Mouse (Mus musculus) liver, adult 2 months (tissue): ENCODE measurements around the gene Sall4. TPM values are rescaled to one million over a fixed set of nuclear protein-coding genes. Genes with fewer than 3 reads are reported as not detected.
A peak's percentile ranks its signal among the peaks of the same experiment; 100 is the strongest.

Experiments used
- DNase-seq: peaks from one replicate; pipeline ENCODE4 v3.0.0-alpha.2; 2011; ENCODE audit warnings: low read depth, low spot score; ENCODE audit errors: extremely low read depth
- H3K27ac ChIP-seq: fragments of 200-500 bp; replicated peaks from 2 replicates; pipeline ENCODE4 v1.5.1; 2012; ENCODE audit warnings: low read depth, mild to moderate bottlenecking, control low read depth, inconsistent platforms, low read length; ENCODE audit not compliant: insufficient read depth
- H3K27me3 ChIP-seq: fragments of 200-500 bp; 2 replicates; pipeline ENCODE4 v1.6.1; 2012; ENCODE audit warnings: mild to moderate bottlenecking, moderate library complexity, low read length, inconsistent platforms; ENCODE audit not compliant: control insufficient read depth, insufficient read depth
- H3K36me3 ChIP-seq: fragments of 200-500 bp; 2 replicates; pipeline ENCODE4 v1.6.1; 2012; ENCODE audit warnings: low read length, inconsistent platforms; ENCODE audit not compliant: control insufficient read depth, insufficient read depth
- H3K4me1 ChIP-seq: fragments of 200-500 bp; 2 replicates; pipeline ENCODE4 v1.6.1; 2011; ENCODE audit warnings: low read length; ENCODE audit not compliant: control insufficient read depth, insufficient read depth
- H3K4me3 ChIP-seq: fragments of 200-500 bp; 2 replicates; pipeline ENCODE4 v1.5.1; 2011; ENCODE audit warnings: low read depth, mild to moderate bottlenecking, control low read depth, low read length, moderate library complexity; ENCODE audit not compliant: insufficient read depth
- H3K79me2 ChIP-seq: fragments of 200-500 bp; 2 replicates; pipeline ENCODE4 v1.6.1; 2012; ENCODE audit warnings: inconsistent platforms, mild to moderate bottlenecking, low read length, moderate library complexity; ENCODE audit not compliant: control insufficient read depth, insufficient read depth
- H3K9ac ChIP-seq: fragments of 200-500 bp; 2 replicates; pipeline ENCODE4 v1.6.1; 2012; ENCODE audit warnings: low read depth, mild to moderate bottlenecking, control low read depth, inconsistent platforms, low read length
- CTCF ChIP-seq: fragments of 200-500 bp; IDR thresholded peaks from 2 replicates; pipeline ENCODE4 v1.5.1; 2011; ENCODE audit warnings: low read depth, low read length, control low read depth
- POLR2A ChIP-seq: fragments of 200-500 bp; IDR thresholded peaks from 2 replicates; pipeline ENCODE4 v1.6.1; 2011; ENCODE audit warnings: low read length, control low read depth; ENCODE audit not compliant: insufficient read depth; ENCODE audit errors: extremely low read depth
- WGBS: fragments of 180-500 bp; shearing (Covaris S2); methylation state at CpG from one replicate; pipeline ENCODE4 v1.1.7; 2018; 5-methylcytosine and 5-hydroxymethylcytosine counted together
- polyA plus RNA-seq: library from polyadenylated mRNA; depleted of rRNA; stranded (reverse); fragments of >200 nt; gene quantifications from 2 replicates; pipeline ENCODE4 v1.2.3, GENCODE M21; 2012
- total RNA-seq: library from RNA; depleted of rRNA; stranded (reverse); fragments of >200 nt; gene quantifications from 2 replicates; pipeline ENCODE4 v1.2.3, GENCODE M21; 2014

Gene Sall4
- total and polyA plus RNA-seq, 2 experiments: not detected

- peak; percentile 79 for DNase-seq
- H3K27ac ChIP-seq: peak overlapping the region; percentile 43
- TF ChIP-seq CTCF (no peak), POLR2A (no peak)
- no peaks in the 10 kb centered on the region for H3K27me3 ChIP-seq
- WGBS: 10% methylated on average over 11 of the region's 11 CpGs
- no peaks in the 10 kb centered on the region for H3K36me3 ChIP-seq
- 0 out of 2 replicates have a peak overlapping the region, but pooled peaks have one; percentile 22 for H3K9ac ChIP-seq
- H3K79me2 ChIP-seq: peaks cover 6% of the 10 kb centered on the region; the same call in 1 of the 2 replicates
- peaks cover 22% of the 10 kb centered on the region for H3K4me1 ChIP-seq
- peak overlapping the region; percentile 2; the same call in 1 of the 2 replicates for H3K4me3 ChIP-seq
Observed at GRCm38 (mm10) chr2:168734023-168734422, 33.7 kb downstream of the Sall4 start.

- H3K27ac ChIP-seq: no peak overlapping the region
- WGBS: 83% methylated on average over 8 of the region's 8 CpGs
- H3K4me3 ChIP-seq: no peak overlapping the region
- no peak for DNase-seq
- TF ChIP-seq POLR2A (no peak), CTCF (no peak)
- H3K27me3 ChIP-seq: no peaks in the 10 kb centered on the region
- H3K36me3 ChIP-seq: no peaks in the 10 kb centered on the region
- peaks cover 16% of the 10 kb centered on the region for H3K4me1 ChIP-seq
- H3K79me2 ChIP-seq: peaks cover 6% of the 10 kb centered on the region; the same call in 1 of the 2 replicates
- no peak overlapping the region for H3K9ac ChIP-seq
Observed at GRCm38 (mm10) chr2:168731258-168731657, 36.5 kb downstream of the Sall4 start.

- WGBS: 78% methylated on average over 12 of the region's 12 CpGs
- Histone ChIP-seq H3K4me3 (no peak overlapping the region), H3K9ac (no peak overlapping the region), H3K79me2 (peaks cover 9% of the 10 kb centered on the region; the same call in 1 of the 2 replicates), H3K27ac (no peak overlapping the region), H3K4me1 (peaks cover 11% of the 10 kb centered on the region), H3K36me3 (no peaks in the 10 kb centered on the region), H3K27me3 (no peaks in the 10 kb centered on the region)
- TF ChIP-seq POLR2A: no peak
- TF ChIP-seq CTCF: peak; percentile 23; the same call in 1 of the 2 replicates
- no peak for DNase-seq
Observed at GRCm38 (mm10) chr2:168729736-168730135, 38.0 kb downstream of the Sall4 start.

- DNase-seq: no peak
- H3K27ac ChIP-seq: no peak overlapping the region
- peaks cover 9% of the 10 kb centered on the region for H3K4me1 ChIP-seq
- H3K79me2 ChIP-seq: peaks cover 9% of the 10 kb centered on the region; the same call in 1 of the 2 replicates
- no peak overlapping the region for H3K9ac ChIP-seq
- 45% methylated on average over 12 of the region's 12 CpGs for WGBS
- no peaks in the 10 kb centered on the region for H3K27me3 ChIP-seq
- TF ChIP-seq POLR2A: no peak
- TF ChIP-seq CTCF: no peak
- no peaks in the 10 kb centered on the region for H3K36me3 ChIP-seq
- H3K4me3 ChIP-seq: no peak overlapping the region
Observed at GRCm38 (mm10) chr2:168728045-168728444, 39.7 kb downstream of the Sall4 start.

GRCm38 (mm10) chr2:168726007-168726406, 41.7 kb downstream of the Sall4 start:
- TF ChIP-seq POLR2A (no peak), CTCF (no peak)
- DNase-seq: peak; percentile 91
- Histone ChIP-seq H3K27me3 (no peaks in the 10 kb centered on the region), H3K4me1 (peaks cover 8% of the 10 kb centered on the region), H3K9ac (no peak overlapping the region), H3K79me2 (peaks cover 3% of the 10 kb centered on the region; the same call in 1 of the 2 replicates), H3K4me3 (no peak overlapping the region), H3K36me3 (no peaks in the 10 kb centered on the region), H3K27ac (peak overlapping the region; percentile 65)
- WGBS: 15% methylated on average over 6 of the region's 6 CpGs

- peak overlapping the region; percentile 8 for H3K27ac ChIP-seq
- no peaks in the 10 kb centered on the region for H3K27me3 ChIP-seq
- peaks cover 8% of the 10 kb centered on the region for H3K4me1 ChIP-seq
- DNase-seq: peak; percentile 89
- no peak overlapping the region for H3K4me3 ChIP-seq
- peaks cover 2% of the 10 kb centered on the region; the same call in 1 of the 2 replicates for H3K79me2 ChIP-seq
- no peaks in the 10 kb centered on the region for H3K36me3 ChIP-seq
- WGBS: 25% methylated on average over 14 of the region's 14 CpGs
- TF ChIP-seq CTCF: no peak
- TF ChIP-seq POLR2A: no peak
- no peak overlapping the region for H3K9ac ChIP-seq
Observed at GRCm38 (mm10) chr2:168721313-168721712, 46.4 kb downstream of the Sall4 start.
